Mouse (Mus musculus): ENCODE results near the gene Rab25. TPM values are rescaled to one million over a fixed set of nuclear protein-coding genes. Genes with fewer than 3 reads are reported as not detected.

Gene Rab25
- total RNA-seq, 2 experiments from 2014 or later: not detected

DNA sequence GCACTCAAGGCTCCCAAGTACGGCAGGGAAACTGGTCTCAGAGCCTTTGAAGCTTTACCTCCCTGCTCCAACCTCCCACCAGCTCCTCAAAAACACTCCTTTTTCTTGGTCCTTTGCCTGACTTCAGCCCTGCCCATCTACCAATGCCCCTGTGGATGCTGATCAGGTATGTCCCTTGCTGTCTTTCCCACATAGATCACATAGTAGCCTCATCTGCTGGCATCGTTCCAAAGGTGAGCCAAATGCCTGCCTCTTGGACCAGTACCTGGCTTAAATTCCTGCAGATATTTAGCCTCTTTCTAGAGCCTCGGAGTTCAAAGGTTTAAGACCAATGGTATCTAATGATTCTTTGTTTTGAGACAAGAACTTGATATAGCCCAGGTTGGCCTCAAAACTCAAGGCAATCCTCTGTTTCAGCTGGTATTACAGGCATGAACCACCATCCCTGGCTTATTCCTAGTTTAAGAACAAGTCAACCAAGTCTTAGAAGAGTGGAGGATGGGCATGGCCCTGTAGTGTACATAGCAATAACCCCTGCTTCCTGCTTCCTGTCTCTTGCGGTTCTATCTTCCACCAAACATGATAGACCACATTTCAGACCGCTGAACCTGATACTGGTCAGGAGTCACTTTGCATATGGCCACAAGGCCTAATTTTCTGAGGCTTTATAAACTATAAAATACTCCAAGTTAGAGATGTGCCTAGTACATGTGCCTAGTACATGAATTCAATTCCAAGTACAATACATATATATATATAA is 4.3 kb downstream of the Rab25 start:
- intact Hi-C loops (cut with DNase I): no loop called here
- DNase-seq: no peak

DNA sequence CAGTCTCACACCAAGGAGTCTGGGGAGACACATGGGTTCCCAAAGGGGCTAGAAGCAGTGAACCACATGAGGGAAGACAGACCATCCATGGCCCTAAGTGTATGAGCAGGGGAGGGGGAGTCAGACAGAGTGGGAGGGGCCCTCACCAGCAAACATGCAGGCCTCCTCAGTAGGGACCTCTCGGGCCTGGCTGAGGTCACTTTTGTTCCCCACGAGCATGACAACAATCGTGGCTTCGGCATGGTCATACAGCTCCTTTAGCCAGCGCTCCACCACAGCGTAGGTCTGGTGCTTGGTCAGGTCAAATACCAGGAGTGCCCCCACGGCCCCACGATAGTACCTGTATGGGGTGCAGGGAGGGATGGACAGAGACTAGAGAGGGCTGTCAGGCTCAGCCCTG is 4.9 kb downstream of the Rab25 start:
- intact Hi-C loops (cut with DNase I): no loop called here
- DNase-seq: no peak

DNA sequence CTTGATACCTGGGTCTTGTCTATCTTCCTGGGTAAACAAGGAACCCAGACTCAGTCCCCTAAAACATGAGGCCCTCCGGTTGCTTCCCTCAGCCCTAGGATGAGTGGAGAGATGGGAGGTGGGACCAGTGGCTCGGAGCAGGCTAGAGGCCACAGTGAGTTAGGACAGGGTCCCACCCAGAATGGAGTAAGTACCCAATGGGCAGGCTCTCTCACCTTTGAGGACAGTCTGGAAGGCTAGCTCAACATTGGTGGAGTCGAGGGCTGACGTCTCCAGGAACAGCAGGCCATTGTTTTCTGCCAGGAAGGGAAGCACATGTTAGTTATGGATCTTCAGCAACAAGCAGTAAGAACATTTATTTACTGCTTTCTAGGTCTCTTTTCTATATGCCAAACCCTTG is 5.6 kb downstream of the Rab25 start:
- no peak for DNase-seq
- intact Hi-C loops (cut with DNase I): no loop called here

DNA sequence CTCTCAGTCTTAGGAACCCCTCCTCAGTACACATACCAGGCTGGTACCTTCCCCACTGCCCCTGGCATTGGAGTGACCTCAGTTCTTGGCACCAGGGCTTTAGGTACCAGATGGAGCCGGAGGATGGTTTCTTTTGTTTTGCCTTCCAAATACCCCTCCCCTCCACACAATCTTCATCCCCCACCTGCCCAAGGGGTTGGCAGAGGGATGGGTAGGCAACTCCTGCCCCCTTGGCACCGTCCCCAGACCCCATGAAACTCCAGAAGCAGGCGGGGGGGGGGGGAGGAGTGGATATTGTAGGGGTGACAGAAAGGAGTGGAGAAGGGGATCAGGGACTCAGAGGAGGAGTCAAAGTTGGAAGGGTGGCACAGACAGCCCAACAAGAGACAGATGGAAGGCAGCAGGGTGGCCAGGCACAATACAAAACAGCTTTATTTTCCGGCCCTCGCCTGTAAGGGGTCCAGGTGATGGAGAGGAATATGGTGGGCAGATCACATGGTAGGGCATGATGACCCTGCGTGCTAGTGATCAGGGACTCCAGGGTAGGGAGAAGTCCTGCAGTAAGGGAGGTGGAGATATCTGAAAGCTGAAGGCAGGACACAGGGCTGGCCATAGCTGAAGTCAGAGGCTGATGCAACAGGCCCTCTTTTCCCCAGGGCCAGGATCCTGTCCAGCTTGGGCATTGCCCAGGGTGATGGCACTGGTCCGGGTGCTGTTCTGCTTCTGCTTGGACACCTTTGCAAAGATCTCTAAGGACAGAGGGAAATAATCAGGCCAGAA is 6.3 kb downstream of the Rab25 start:
- DNase-seq: no peak
- intact Hi-C loops (cut with DNase I): no loop called here

DNA sequence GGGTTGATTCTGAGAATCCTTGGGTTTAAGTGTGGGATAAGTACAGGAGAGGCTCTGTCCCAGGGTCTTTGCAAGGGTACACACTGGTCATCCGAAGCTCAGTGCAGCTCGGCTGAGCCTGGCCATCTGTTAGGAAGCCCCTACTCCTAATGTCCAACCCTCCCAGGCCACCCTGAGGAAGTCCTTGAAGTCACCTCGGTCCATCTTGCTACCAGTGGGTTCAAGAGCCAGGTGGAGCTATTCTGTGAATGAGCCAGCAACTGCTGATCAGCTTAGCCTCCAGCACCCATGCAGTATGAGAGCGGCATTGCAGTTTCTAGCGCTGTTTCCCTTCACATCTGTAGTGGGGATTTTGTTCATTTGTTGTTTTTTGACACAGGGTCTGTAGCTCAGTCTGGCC is 8.0 kb downstream of the Rab25 start:
- DNase-seq: no peak
- intact Hi-C loops (cut with DNase I): no loop called here

DNA sequence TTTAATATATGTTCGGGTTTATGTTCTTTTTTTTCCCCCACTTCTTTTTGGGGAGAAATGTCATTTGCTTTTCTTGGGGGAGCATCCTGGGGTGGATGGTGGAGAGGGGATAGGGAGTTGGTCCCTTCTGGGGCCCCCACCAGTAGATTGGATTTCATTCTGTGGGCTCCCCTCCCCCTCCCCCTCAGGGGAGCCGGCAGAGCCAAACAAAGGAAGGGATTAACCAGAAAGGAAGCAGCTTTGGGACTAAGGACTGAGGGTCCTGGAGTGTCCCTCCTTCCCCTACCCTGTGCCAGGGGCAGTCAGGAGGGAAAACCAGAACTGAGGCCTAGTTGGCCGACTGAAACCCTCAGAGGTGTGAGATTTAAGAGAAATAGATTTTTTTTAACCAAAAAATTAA is 8.7 kb downstream of the Rab25 start:
- DNase-seq: no peak
- intact Hi-C loops (cut with DNase I): no loop called here

DNA sequence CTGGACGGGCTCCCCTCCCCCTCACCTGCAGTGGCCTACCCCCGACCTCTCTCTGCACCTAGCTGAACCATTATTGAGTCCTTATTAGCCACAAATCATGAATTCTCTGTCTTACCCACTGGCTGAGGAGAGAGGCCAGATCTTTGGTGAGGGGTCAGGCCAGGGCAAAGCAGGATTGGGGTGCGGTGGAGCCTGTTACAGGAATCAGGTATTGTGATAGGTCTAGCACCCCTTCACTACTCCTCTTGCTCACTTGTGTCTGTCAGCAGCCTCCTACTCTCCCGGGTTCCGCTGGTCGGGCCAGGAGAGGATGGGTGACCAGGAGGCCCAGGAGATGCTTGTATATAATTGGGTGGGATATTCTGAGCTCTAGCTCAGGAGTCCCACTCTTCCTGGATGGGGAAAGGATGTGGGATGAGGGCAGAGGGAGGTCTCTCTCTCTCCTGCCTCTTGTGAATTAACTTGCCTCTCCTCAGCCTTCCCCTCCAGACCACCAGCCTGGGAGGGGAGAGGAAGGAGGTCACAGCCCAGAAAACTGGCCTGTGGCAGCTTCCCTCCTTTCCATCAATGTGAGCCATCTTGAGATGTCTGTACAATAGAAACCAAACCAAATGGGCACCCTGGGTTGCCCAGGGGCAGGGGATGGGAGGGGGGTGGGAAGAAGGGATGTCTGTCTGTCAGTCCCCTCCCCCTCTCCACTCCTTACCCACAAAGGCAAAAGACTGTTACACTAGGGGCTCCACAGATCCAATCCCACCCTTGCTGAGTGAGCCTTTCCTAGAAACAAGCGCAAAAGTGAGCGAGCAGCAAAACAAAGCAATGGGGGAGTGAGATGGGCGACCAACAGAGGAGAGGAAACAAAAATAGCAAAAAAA is 9.6 kb downstream of the Rab25 start:
- DNase-seq: no peak
- intact Hi-C loops (cut with DNase I): no loop called here

DNA sequence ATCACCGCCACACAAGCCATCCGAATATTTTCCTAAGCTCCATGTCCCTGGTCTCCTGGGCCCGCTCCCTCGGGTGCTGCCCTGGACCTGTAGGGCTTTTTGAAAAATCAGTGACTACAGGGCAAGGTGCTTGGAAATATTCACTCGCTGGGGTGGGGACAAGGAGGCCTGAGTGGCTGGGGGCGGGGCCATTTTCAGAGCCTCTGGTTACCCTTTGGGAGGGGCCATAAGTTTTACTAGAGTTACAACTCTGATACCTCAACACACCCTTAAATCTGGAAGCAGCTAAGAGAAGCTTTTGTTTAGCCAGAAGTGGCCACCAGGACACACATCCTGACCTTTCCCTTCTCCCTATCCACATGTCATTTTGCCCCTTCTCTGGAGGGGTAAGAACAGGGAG is 11.0 kb downstream of the Rab25 start:
- intact Hi-C loops (cut with DNase I): no loop called here
- DNase-seq: no peak

DNA sequence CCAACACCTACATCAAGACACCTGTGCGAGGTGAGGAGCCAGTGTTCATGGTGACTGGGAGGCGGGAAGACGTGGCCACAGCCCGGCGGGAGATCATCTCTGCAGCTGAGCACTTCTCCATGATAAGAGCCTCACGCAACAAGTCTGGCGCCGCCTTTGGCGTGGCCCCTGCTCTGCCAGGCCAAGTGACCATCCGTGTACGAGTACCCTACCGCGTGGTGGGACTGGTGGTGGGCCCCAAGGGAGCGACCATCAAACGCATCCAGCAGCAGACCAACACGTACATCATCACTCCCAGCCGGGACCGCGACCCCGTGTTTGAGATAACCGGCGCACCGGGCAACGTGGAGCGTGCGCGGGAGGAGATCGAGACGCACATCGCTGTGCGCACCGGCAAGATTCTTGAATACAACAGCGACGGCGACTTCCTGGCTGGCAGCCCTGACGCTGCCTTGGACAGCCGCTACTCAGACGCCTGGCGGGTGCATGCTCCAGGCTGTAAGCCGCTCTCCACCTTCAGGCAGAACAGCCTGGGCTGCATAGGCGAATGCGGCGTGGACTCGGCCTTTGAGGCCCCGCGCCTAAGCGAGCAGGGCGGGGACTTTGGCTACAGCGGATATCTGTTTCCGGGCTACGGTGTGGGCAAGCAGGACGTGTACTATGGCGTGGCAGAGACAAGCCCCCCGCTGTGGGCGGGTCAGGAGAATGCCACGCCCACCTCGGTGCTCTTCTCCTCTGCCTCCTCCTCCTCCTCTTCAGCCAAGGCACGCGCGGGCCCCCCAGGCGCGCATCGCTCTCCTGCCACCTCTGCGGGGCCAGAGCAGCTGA is 11.8 kb downstream of the Rab25 start:
- intact Hi-C loops (cut with DNase I): no loop called here
- DNase-seq: peak; percentile 81 to 83

DNA sequence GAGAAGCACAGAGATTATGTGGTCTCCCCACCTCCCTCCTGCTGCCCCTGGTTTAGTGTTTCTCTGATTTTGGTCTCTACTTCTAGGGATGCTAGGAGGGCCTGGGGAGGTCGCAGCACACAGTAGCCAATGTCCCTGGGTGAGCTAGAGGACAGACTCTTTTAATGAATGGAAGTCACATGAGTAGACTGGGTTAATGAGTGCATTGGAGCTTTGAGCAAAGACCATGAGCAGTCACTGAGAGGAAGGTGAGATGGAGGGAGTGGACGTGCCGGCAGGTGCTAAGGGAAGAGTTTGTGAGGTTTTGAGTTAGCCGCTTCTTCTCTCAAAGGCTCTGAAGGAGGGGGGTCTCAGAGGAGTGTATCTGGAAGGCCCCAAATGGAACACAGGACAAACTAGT is 12.6 kb downstream of the Rab25 start:
- intact Hi-C loops (cut with DNase I): no loop called here
- DNase-seq: no peak

DNA sequence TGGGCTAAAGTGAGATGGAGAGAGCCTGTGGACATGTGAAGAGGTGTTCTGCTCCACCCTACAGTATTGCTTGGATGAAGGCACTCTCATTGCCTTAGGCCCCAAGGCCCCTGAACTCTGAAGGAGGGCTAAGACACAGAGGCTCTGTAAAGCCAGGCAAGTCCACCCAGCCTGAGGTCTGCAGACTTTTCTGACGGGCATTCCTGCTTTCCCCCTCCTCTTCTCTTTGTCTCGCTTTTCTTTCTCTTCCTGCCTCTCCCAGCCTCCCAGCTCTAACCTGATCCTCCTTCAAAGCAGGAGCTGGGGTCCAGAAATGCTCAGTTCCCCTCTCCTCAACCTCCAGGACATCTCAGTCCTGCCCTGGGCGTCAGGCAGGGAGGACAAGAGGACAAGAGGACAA is 13.1 kb downstream of the Rab25 start:
- intact Hi-C loops (cut with DNase I): no loop called here
- DNase-seq: no peak

DNA sequence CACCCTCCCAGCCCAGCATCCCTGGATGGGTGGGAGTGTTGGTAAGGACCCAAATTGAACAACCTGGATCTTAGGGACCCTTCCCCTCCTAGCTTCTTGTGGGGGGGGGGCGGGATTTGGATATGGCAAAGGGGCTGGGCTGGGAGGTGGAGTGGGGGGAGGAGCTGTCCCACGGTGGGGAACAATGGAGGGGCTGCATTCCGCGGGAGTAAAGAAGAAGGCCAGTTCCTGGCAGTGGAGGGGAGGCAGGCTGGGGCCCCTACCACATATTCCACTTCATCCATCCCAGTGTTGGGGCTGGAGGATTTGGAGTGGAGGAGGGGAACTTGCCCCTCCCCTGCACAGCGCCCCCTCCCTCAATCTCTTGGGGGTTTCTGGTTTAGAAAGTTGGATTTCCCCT is 14.4 kb downstream of the Rab25 start:
- no peak for DNase-seq
- intact Hi-C loops (cut with DNase I): no loop called here

DNA sequence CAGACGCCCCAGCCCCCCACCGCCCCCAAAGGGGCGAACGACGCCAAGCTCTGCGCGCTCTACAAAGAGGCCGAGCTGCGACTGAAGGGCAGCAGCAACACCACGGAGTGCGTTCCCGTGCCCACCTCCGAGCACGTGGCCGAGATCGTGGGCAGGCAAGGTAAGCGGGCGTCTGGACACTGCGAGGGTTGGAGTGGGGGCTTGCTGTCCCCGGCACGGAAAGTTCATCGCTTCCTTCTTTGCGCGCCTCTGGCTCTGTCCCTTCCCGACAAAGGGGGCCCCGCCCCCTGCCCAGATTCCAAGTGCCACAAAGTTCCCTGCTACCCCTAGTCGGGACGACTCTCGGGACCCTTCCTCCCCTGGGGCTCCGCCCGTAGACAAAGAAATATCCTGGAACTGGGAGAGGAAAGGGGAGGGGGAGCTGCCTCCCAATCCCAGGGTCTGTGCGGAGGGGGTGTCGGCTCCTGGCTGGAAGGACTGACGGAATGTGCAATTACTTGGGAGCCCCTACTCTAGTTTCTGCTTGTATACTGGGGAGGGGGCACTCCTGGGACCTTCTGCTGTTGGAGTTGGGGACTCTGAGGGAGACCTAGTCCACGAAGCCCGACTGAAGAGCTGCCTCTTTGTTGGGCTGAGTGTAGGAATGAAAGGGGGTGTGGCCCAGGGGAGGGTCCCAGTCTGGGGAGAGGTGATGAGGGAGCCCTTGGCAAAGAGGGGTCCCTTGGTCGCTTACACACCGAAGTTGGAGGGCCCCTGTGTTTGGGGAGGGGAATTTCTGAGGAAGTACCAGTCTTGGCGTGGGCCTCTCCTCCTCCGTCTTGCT is 15.2 kb downstream of the Rab25 start:
- DNase-seq: no peak
- intact Hi-C loops (cut with DNase I): no loop called here

DNA sequence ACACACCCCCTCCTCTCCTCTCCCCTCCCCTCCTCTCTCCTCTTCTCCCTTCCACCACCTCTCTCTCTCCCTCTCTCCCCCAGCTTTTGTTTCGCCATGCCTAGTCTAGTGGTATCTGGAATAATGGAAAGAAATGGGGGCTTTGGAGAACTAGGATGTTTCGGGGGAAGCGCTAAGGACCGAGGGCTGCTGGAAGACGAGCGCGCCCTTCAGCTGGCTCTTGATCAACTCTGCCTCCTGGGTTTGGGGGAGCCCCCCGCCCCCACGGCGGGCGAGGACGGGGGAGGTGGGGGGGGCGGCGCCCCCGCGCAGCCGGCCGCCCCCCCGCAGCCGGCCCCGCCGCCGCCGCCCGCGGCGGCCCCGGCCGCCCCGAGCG is 15.8 kb downstream of the Rab25 start, which contains the start of gene Mex3a:
Gene Mex3a (plus strand): TSS at position 97 of the 376 bp plus-strand sequence.
- intact Hi-C loops (cut with DNase I): no loop called here

DNA sequence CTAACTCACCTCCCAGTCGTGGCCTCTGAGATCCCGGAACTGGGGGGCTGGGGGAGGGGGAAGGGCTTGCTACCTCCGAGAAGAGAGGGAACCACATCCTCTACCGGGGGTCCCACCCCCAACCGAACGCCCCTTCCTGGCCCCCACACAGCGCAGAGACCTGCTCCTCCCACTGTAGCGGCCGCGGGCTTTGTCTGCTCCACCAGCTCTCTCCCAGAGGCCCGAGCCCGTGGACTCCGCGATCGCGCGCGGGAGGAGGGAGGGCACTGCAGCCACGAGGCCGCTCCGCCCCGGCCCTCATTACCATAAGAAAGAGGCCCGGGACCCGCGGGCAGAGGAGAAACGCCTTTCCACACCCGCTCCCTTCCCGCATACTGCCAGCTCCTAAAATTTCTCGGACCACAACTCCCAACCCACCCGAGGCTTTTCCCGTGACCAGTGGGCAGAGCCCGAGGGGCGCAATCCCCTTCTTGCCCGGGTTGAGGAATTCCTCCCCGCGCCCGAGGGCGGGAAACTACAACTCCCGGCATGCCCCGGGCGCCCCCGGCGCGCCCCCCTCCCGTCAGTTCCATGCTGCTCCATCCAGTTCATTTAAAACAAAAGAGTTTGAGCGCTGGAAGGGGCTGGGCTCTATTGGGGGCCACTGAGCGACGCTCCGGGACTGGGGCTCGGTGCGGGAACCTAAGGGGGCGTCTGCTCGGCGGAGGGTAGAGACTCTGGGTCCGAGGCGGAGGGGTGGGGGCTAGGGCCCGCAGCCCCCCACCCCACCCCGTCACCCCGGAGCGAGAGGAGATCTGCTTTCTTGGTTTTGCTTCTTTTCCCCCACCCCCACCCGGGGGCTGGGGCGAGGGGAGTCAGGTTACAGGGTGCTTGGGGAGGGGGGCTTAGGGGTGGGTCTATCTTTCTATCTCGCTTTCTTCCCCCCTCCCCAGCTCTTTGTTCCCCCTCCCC is 16.5 kb downstream of the Rab25 start:
- intact Hi-C loops (cut with DNase I): loop anchor here (2.0 kb wide), 1 partner anchor 21 kb away; the partner anchor contains the start of genes Lamtor2 and Ubqln4
- peak; percentile 84 to 90 for DNase-seq

More for the DNA sequence above, 15.8 kb downstream of the Rab25 start, which contains the start of gene Mex3a:
- no peak for DNase-seq

DNA sequence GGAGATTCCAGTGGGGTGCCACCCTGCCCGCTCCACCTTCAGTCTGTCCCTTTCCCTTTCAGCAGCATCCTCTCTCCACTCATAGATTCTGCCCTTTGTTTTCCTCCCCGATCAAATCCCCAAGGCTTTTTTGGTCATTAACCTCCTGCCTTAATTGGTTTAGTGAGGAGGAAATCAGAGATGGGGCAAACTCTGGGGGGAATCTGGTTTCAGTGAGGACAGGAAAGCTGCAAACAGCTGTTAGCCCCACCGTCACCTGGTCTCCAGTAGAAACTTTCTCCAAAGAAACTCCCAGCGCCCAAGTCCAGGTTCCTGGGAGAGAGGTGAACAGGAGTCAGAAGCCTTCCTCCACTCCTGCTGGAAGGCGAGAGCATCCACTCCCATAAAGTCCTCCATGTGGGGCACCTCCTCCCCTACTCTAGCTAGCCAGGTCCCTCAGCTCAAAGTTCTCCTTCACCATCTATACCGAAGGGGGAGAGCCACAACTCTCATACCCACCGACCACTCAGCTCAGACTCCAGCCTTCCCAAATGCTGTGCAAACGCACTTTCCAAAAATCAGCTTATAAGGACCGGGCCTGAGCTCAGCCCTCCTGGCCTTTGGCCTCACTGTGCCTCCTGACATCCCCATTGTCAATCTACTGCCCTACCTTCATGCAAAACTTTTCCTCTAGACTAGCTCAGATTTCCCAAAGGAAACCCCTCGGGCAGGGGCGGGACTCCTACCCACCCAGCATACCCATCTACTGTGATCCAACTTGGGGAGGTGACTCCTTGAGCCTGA is 17.8 kb downstream of the Rab25 start:
- intact Hi-C loops (cut with DNase I): loop anchor here (2.0 kb wide), 1 partner anchor 23 kb away; the partner anchor contains the start of genes Lamtor2 and Ubqln4
- DNase-seq: no peak

Data from heart, postnatal 36 days (tissue).